Mouse (Mus musculus): Measurements from ENCODE around the gene Pltp. TPM values are rescaled to one million over a fixed set of nuclear protein-coding genes. Genes with fewer than 3 reads are reported as not detected.

Gene Pltp
- polyA plus RNA-seq (2012; ENCODE audit: insufficient read depth, insufficient read length, missing spikeins) = 59.0 and 82.5 TPM in 2 replicates

- H3K4me1 ChIP-seq (ENCODE audit: control insufficient read depth, insufficient read depth, insufficient read length, low read length) = peaks cover 19% of the 10 kb centered on the region
- H3K27ac ChIP-seq (replicated peaks; ENCODE audit: low read depth, low read length) = peak within 1 kb of the TSS; percentile 70
- peak within 1 kb of the TSS; percentile 62 for H3K4me3 ChIP-seq (ENCODE audit: insufficient read depth, low read depth, low read length)
Observed at GRCm38 (mm10) chr2:164857101-164857821, at the start of gene Pltp. TSS of gene Pltp (minus strand) at chr2:164857711.

DNA sequence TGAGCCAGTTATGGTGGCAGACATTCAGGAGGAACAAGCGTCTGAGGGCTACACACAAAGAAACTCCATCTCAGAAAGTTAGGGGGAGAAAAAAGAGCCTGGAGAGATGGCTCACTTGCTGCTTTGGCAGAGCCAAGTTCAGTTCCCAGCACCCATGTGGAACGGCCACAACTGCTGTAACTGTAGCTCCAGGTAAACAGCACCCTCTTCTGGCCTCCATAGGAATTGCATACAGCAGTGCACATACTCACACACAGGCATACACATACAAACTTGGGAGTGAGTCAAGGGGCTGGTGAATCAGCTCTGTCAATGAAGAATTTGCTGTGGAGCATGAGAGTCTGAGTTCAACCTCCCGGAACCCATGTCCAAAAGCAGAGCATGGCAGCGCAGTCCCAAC lies 48.6 kb upstream of the Pltp start:
- Histone ChIP-seq H3K27ac (replicated peaks; ENCODE audit: low read depth, low read length) (no peak overlapping the region), H3K4me3 (ENCODE audit: insufficient read depth, low read depth, low read length) (no peak overlapping the region), H3K4me1 (ENCODE audit: control insufficient read depth, insufficient read depth, insufficient read length, low read length) (peaks cover 8% of the 10 kb centered on the region)

DNA sequence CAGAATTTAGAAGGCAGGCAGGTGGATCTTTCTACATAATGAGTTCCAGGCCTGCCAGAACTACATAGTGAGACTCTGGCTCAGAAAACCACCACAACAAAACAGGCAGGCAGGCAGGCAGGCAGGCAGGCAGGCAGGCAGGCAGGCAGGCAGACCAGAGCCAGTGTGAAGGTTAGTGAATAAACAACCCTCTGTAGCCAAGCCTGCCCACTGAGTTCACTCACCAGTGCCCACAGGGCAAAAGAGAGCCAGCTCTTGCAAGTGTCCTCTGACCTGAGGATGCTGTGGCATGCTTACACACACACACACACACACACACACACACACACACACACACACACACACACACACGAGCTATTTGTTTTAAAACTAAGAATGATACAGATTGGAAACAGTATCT lies 46.0 kb upstream of the Pltp start:
- H3K4me1 ChIP-seq (ENCODE audit: control insufficient read depth, insufficient read depth, insufficient read length, low read length) = no peaks in the 10 kb centered on the region
- no peak overlapping the region for H3K27ac ChIP-seq (replicated peaks; ENCODE audit: low read depth, low read length)
- H3K4me3 ChIP-seq (ENCODE audit: insufficient read depth, low read depth, low read length) = no peak overlapping the region

GRCm38 (mm10) chr2:164901380-164901779 lies 43.9 kb upstream of the Pltp start:
- Histone ChIP-seq H3K4me1 (ENCODE audit: control insufficient read depth, insufficient read depth, insufficient read length, low read length) (no peaks in the 10 kb centered on the region), H3K27ac (replicated peaks; ENCODE audit: low read depth, low read length) (no peak overlapping the region), H3K4me3 (ENCODE audit: insufficient read depth, low read depth, low read length) (no peak overlapping the region)

GRCm38 (mm10) chr2:164899723-164900459 lies 42.4 kb upstream of the Pltp start:
- no peak overlapping the region for H3K4me3 ChIP-seq (ENCODE audit: insufficient read depth, low read depth, low read length)
- no peak overlapping the region for H3K27ac ChIP-seq (replicated peaks; ENCODE audit: low read depth, low read length)
- no peaks in the 10 kb centered on the region for H3K4me1 ChIP-seq (ENCODE audit: control insufficient read depth, insufficient read depth, insufficient read length, low read length)

DNA sequence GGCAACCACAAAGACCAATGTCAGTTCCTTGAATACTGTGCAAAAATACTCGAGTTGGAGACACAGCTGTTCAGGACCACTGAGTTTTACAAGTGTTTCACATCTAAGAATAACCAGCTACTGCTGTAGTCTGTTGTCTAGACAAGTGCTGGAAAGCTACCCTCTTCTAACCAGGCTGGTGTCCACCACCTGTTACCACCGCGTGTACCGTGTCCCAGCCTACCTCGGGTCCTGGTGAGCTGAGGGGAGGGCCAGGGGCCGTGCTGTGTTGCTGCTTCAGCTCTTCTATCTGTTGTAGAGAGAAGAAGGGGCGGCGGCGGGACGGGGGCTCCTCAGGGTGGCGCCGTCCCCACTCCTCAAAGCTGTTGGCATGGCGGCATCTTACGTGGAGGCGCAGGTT lies 41.5 kb upstream of the Pltp start:
- H3K27ac ChIP-seq (replicated peaks; ENCODE audit: low read depth, low read length) = no peak overlapping the region
- no peaks in the 10 kb centered on the region for H3K4me1 ChIP-seq (ENCODE audit: control insufficient read depth, insufficient read depth, insufficient read length, low read length)
- H3K4me3 ChIP-seq (ENCODE audit: insufficient read depth, low read depth, low read length) = no peak overlapping the region

DNA sequence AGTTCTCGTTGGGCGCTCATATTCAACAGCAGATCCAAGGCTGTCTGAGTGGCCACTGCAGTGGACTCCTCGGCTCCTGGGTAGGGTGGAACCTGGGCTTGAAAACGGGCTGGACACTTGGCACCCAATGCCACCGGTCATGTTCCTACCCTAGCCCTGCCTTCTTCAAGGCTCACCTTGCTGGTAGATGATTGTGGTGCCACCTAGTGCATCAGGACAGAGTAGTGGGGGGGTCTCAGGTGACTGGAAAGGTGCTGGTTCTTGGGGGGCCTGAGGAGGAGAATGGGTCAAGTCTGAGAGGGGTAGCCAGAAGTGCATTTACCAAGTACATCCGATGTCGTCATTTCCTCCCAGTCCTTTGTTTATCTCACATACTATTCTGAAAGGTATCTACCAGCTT lies 40.5 kb upstream of the Pltp start:
- H3K4me1 ChIP-seq (ENCODE audit: control insufficient read depth, insufficient read depth, insufficient read length, low read length) = no peaks in the 10 kb centered on the region
- H3K27ac ChIP-seq (replicated peaks; ENCODE audit: low read depth, low read length) = no peak overlapping the region
- no peak overlapping the region for H3K4me3 ChIP-seq (ENCODE audit: insufficient read depth, low read depth, low read length)

DNA sequence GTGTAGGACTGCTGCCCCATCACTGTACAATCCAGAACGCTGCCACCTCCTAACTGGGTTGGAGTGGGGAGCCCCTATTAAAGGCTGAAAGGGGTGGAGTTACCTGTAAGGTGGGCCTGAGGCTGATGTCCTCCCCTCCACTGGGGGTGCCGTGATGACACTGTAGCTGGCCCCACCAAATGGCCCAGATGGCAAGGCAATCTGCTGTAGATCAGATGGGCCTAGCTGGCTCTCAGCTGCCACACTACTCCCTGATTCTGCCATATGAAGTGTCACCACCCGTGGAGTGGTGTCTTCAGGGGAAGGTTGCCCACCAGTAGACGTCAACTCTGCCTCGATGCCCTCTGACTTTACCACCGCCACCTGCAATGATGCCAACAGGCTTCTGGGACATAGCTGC lies 38.4 kb upstream of the Pltp start:
- Histone ChIP-seq H3K27ac (replicated peaks; ENCODE audit: low read depth, low read length) (no peak overlapping the region), H3K4me1 (ENCODE audit: control insufficient read depth, insufficient read depth, insufficient read length, low read length) (no peaks in the 10 kb centered on the region), H3K4me3 (ENCODE audit: insufficient read depth, low read depth, low read length) (no peak overlapping the region)

DNA sequence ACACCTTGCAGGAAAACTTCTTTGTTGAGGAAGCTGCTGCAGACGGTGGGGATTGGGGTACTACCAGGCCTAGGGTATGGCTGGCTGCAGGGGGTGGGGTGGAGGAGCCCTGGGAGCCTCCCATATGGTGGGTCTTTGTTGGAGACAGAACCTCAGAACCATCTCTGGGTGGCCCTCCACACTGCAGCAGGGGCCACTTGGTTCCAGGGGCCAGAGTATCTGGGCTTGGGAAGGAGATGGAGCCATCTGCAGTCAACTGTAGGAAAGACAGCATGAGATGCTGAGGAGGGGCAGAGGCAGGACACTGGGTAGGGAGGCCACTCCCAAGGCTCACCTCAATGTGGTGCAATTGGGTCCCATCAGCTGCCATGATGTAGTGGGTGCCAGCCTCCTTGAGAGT lies 37.1 kb upstream of the Pltp start:
- no peaks in the 10 kb centered on the region for H3K4me1 ChIP-seq (ENCODE audit: control insufficient read depth, insufficient read depth, insufficient read length, low read length)
- H3K4me3 ChIP-seq (ENCODE audit: insufficient read depth, low read depth, low read length) = no peak overlapping the region
- H3K27ac ChIP-seq (replicated peaks; ENCODE audit: low read depth, low read length) = no peak overlapping the region

GRCm38 (mm10) chr2:164894048-164894447 lies 36.5 kb upstream of the Pltp start:
- H3K27ac ChIP-seq (replicated peaks; ENCODE audit: low read depth, low read length) = no peak overlapping the region
- H3K4me3 ChIP-seq (ENCODE audit: insufficient read depth, low read depth, low read length) = no peak overlapping the region
- H3K4me1 ChIP-seq (ENCODE audit: control insufficient read depth, insufficient read depth, insufficient read length, low read length) = no peaks in the 10 kb centered on the region

- no peak overlapping the region for H3K27ac ChIP-seq (replicated peaks; ENCODE audit: low read depth, low read length)
- no peak overlapping the region for H3K4me3 ChIP-seq (ENCODE audit: insufficient read depth, low read depth, low read length)
- no peaks in the 10 kb centered on the region for H3K4me1 ChIP-seq (ENCODE audit: control insufficient read depth, insufficient read depth, insufficient read length, low read length)
Observed at GRCm38 (mm10) chr2:164892696-164893216, 35.2 kb upstream of the Pltp start.

GRCm38 (mm10) chr2:164891908-164892695 lies 34.6 kb upstream of the Pltp start:
- no peaks in the 10 kb centered on the region for H3K4me1 ChIP-seq (ENCODE audit: control insufficient read depth, insufficient read depth, insufficient read length, low read length)
- H3K4me3 ChIP-seq (ENCODE audit: insufficient read depth, low read depth, low read length) = no peak overlapping the region
- no peak overlapping the region for H3K27ac ChIP-seq (replicated peaks; ENCODE audit: low read depth, low read length)

GRCm38 (mm10) chr2:164891056-164891834 lies 33.7 kb upstream of the Pltp start:
- H3K4me1 ChIP-seq (ENCODE audit: control insufficient read depth, insufficient read depth, insufficient read length, low read length) = no peaks in the 10 kb centered on the region
- H3K27ac ChIP-seq (replicated peaks; ENCODE audit: low read depth, low read length) = no peak overlapping the region
- no peak overlapping the region for H3K4me3 ChIP-seq (ENCODE audit: insufficient read depth, low read depth, low read length)

- no peak overlapping the region for H3K4me3 ChIP-seq (ENCODE audit: insufficient read depth, low read depth, low read length)
- no peaks in the 10 kb centered on the region for H3K4me1 ChIP-seq (ENCODE audit: control insufficient read depth, insufficient read depth, insufficient read length, low read length)
- no peak overlapping the region for H3K27ac ChIP-seq (replicated peaks; ENCODE audit: low read depth, low read length)
Observed at GRCm38 (mm10) chr2:164890411-164891049, 33.0 kb upstream of the Pltp start.
